Mouse (Mus musculus) thymus, postnatal 14 days (tissue): ENCODE data around the gene Csf3.
"Not testable (repeated sequence)": the region's sequence is repeated elsewhere in the genome, so short reads cannot be mapped to it uniquely, and the experiment has no call there.

Experiments
- DNase-seq: peaks from one replicate; pipeline ENCODE4 v3.0.0; 2021

Csf3 gene

DNA sequence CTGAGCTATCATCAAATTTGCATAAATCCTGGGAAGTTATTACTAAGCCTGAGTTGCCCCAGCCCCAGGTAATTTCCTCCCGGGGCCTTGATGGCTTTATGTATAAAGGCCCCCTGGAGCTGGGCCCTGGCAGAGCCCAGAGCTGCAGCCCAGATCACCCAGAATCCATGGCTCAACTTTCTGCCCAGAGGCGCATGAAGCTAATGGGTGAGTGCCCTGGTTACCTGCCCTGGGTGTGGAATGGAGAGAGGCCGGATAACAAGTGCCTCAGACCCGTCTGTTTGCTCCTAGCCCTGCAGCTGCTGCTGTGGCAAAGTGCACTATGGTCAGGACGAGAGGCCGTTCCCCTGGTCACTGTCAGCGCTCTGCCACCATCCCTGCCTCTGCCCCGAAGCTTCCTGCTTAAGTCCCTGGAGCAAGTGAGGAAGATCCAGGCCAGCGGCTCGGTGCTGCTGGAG lies at the start of gene Csf3:
TSS of gene Csf3 (plus strand) at position 51 of the 458 bp plus-strand sequence.
- no peak for DNase-seq

DNA sequence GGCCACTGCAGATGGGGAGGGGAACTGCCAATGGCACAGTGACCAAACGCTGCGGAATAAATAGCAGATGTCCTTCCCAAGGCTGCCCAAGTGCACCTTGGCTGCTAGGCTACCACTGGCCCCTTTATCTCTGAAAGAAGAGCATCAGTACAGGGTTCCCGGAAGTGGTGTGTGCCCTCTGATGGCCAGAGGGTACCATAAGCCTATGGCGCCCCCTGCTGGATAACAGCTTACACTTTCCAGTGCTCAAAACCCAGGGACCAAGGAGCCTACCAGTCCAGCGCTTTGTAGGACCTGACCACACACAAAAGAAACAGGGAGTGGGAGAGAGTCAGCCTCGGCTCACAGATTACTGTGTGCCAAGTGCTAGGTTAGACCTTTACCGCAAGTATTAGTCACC lies 46.0 kb upstream of the Csf3 start:
- DNase-seq = peak; percentile 65

DNA sequence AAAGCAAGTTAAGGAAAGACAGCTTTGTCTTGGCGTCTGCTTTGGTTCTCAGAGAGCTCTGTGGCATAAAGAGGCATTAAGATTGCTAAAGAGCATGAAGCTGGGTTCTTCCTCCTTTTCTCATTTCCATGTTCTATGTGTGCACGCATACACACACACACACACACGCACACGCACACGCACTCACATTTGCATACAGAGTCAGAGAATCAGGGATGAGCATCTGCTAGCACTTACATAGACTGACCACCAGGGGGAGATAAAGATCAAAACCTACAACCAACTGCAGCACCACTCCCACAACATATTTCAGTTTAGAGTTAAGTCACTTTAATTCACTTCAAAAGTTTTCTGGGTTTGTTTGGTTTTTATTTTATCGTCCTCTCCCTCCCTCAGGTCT lies 40.5 kb upstream of the Csf3 start:
- peak; percentile 52 for DNase-seq

DNA sequence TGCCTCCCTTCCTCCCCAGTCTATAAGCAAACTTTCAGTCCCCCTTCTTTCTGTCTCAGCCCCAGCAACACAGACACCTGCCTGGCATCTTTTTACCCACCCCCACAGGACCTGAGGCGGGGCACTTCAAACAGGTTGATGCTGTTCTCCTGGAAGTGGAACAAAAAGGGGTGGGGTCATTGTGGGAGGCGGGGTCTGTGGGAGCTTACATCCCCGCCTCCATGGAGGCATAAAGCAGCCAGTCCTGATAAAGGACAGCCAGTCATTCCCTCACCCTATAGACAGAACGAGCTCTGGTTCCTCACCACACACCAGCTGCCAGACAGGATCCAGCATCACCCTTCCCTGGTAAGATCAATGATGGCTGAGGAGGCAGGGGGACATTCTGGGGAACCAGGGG lies 37.0 kb upstream of the Csf3 start, which contains the start of gene Gsdma:
TSS of gene Gsdma (plus strand) at position 261 of the 400 bp plus-strand sequence.
- no peak for DNase-seq

DNA sequence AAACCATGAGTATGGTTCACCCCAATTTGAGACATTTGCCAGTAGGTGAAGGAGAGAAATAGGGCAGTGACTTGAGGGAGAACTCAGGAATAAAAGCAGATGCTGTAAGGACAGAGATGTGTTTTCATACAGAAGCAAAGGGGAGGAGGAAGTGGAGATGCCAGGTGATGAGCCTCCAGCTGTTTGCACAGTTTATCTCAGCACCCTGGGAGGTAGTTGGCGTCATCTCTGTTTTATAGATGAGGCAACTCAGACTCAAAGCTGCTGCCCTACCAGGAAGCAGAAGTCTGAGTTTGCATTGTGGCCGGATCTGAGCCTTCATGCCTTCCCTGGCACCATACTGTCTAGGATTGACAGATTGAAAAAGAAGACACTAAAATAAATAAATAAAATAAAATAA lies 32.1 kb upstream of the Csf3 start:
- peak; percentile 31 for DNase-seq

DNA sequence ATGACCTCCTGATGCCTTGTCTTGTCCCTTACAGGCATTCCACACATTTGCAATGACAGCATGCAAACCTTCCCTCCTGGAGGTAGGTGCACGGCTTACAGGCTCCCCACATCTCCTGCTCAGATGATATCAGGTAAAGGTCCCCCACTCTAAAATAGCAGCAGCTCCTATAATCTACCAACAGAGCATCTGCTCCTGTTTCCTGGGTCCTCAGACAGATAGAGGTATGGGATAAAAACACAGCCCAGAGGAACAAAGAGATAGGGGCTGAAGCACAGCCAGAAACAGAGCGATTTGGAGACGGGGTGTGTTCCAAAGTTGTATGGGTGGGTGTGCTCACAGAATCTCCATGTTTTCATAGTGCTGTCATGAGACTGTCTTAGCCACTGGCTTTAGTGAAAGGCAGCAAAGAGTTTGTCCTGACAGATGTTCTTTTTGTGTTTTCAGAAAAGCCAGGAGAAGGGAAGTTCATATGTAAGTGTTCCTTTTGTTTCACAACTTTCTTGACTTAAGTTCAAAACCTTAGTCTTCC lies 29.7 kb upstream of the Csf3 start:
- DNase-seq = no peak

DNA sequence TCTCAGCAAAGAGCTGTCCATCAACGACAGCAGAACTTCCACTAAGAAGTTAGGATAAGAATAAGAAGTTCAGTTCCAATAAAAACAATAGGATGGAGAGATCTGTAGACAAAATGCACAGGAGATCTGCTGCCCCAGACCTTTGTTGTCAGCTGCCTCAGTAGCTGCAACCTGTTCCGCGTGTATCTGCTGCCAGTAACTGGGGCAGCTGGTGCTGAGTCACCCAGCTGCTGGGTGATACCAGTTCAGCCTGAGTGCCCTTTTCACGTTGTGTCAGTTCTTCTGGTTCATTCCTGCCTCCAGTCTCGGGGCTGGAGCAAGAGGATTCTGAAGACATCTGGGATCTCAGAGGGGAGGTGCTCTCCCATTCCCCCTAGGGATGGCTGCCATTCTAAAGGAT lies 29.2 kb upstream of the Csf3 start:
- DNase-seq = no peak

DNA sequence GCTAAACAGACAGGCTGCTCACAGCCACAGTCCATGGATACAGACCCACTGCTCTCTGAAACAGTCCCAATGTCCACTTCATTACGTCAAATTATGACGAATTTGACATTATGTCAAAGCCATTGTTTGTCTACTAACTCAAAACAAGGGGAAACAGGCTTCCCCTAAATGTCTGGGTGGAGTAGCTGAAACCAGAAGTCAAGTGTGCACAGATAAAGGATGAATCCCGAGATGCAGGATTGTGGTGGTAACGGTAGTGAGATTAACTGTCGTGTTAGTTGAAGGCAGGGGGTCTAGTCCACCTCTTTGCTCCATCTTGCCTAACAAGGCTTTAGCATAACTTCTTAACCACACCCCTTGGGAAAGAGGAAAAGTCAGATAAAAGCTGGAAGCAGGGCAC lies 28.6 kb upstream of the Csf3 start:
- no peak for DNase-seq

DNA sequence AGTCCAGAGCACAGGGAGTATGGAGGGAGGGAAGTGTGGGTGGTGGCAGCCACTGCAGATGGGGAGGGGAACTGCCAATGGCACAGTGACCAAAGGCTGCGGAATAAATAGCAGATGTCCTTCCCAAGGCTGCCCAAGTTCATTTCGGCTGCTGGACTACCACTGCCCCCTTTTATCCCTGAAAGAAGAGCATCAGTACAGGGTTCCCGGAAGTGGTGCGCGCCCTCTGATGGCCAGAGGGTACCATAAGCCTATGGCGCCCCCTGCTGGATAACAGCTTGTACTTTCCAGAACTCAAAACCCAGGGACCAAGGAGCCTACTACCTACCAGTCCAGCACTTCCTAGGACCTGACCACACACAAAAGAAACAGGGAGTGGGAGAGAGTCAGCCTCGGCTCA lies 27.9 kb upstream of the Csf3 start:
- peak; percentile 74 for DNase-seq

DNA sequence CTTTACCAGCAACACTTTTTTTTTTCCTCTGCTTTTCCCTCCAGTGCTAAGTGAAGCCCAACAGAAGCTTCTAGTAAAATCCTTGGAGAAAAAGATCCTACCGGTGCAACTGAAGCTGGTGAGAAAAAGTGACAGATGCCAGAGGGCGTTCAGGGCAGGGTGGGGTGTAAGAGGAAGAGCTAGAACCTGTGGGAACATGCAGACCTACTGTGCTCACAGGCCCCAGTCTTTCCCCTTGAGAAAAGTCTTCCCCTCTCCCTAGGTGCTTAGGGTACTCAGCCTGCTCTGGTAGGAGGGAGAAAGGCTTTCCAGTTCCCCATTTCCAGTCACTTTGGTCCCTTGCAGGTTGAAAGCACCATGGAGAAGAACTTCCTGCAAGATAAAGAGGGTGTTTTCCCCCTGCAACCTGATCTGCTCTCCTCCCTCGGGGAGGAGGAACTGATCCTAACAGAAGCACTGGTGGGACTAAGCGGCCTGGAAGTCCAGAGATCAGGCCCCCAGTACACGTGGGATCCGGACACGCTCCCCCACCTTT lies 25.2 kb upstream of the Csf3 start:
- no peak for DNase-seq

DNA sequence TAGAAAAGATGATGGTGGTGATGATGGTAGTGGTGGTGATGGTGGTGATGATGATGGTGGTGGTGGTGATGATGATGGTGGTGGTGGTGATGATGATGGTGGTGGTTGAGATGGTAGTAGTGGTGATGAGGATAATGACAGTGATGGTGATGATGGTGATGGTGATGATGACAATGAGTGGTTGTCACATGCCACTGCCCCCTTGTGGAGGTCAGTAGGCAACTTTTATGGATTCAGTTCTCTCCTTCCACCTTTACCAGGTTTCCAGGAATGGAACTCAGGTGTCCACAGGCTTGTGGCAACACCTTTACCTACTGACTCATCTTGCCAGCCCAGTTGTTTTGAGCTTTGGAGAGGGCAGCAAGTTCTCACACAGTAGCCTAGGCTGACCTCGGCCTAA lies 21.0 kb upstream of the Csf3 start:
- no peak for DNase-seq

DNA sequence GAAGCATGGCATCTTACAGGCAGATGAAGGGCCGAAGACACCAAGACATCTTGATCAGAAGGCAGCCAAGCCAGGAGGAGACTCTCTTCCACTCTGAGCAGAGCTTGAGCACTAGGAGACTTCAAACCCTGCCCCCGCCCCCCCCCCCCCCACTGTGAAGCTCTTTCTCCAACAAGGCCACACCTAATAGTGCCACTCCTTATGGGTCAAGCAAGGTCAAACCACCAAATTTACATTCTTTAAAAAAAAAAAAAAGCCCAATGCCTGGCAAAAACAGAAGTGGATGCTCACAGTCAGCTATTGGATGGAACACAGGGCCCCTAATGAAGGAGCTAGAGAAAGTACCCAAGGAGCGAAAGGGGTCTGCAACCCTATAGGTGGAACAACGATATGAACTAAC lies 20.5 kb upstream of the Csf3 start:
- DNase-seq = not testable (repeated sequence)

DNA sequence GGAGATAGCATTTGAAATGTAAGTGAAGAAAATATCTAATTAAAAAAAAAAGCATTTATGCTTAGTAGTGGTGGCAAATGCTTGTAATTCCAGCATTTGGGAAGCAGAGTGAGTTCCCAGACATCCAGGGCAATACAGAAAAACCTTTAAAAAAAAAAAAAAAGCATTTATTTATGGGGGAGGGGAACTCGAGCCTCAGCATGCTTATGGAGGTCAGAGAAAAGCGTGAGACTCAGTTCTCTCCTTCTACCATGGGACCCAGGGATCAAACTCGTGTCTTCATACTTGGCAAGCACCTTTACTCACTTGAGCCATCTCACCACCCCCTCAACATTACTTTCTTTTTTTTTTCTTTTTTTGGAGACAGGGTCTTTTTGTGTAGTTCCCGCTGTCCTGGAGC lies 19.9 kb upstream of the Csf3 start:
- DNase-seq = no peak

DNA sequence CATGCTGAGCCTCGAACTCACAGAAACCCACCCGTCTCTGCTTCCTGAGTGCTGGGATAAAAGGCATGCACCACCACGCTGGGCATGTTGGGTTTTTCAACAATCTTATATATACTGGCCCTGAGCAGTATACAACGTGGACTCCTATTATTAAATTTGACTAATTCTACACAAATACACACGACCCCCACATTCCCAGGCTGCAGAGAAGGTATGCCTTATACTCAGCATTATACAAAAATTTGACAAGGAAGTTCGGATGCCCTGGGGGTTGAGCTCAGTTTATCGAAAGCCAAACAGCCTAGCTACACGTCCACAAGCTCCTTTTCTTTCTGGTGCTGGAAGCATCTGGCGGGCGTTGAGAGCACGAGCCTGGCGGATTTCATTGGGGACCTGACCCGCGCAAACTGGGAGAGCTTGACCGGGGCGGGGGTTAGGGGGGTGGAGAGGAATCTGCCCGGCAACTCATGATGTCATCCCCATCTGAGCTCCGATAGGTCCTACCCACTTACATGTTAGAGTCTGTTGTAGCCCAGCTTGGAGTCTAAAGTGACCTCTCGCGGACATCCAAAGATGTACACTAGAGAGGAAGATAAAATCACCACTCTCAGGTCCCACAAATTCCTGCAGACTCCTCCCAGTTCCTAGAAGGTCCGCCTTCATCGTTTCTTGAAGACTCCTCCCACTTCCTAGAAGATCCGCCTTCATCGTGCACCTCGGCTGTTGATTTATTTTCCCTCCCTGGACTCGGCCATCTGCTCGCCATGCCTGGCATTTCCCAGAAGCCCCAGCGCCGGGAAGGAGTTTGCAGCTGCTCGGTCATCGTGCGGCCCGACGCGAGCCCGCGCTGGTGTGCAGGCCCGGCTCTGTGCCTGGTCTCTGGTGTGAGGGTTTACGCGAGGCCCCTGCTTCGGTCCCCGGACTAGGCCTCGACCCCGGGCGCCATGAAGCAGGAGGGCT lies 19.0 kb upstream of the Csf3 start, which contains the start of gene Psmd3:
TSS of gene Psmd3 (plus strand) at position 769 of the 960 bp plus-strand sequence.
- peak; percentile 95 for DNase-seq

DNA sequence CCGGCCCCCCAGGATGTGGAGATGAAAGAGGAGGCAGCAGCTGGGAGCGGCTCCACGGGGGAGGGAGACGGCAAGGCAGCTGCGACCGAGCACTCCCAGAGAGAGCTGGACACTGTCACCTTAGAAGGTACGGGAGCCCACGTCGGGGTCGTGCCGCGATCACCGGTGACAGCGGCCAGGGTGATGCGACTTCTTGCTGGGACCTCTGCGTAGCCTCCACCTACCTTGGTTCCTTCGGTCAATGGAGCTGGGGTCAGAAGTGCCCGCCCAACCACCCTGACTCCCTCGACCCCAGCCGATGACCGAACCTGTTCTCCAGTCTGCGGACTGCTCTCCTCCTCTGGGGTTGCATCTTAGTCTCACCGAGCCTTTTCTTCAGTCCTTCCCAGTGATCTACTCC lies 18.3 kb upstream of the Csf3 start:
- no peak for DNase-seq

DNA sequence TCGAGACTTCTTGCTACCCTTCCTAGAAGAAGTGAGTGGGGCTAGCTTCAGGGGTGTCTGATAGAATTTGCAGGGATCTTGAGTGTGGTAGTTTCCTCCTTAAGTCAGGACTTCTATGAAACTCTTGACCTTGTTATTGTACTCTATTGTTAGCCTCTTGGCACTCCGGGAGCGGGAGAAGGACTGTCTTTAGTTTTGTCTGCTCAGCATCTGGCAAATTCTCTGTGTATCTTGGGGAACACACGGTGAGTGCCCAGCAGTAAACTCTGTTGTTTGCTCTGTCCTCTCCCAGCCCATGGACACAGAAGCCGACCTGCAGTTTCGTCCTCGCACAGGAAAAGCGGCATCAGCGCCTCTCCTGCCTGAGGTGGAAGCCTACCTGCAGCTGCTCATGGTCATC lies 15.4 kb upstream of the Csf3 start:
- no peak for DNase-seq

DNA sequence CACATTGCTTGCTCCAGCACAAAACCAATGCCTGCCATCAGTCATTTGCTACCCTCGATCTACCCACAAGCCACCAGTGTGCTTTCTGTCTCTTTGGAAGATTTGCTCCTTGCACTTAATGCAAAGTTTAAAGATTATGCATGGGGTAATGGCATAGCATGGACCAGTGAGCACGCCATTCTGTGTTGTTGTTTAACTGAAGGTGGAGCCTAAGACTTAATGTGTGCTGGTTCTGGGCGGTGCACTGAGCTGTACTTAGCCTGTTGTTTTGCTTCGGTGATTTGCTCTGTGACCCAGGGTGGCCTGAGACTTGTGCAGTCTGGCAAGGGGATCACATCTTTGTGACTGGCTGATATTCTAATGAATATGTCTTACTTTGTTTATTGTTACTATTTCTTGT lies 14.1 kb upstream of the Csf3 start:
- DNase-seq = no peak

DNA sequence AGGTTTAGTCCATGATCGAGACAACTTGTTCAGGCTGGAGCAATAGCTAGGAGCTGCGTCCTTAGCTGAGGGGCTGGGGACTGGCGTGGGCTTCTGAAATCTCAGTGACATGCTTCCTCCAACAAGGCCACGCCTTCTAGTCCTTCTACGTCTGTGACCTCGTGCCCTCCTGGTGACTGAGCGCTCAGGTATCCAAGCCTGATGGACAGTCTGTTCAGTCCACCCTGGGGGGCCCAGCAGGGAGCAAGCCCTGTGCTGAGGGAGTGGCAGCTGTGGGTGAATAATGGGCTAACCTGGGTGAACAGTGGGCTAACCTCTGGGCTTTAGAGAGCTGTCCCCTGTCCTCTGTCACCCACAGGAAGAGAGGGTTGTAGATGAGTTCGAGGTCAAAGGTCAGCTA lies 13.1 kb upstream of the Csf3 start:
- DNase-seq = no peak

DNA sequence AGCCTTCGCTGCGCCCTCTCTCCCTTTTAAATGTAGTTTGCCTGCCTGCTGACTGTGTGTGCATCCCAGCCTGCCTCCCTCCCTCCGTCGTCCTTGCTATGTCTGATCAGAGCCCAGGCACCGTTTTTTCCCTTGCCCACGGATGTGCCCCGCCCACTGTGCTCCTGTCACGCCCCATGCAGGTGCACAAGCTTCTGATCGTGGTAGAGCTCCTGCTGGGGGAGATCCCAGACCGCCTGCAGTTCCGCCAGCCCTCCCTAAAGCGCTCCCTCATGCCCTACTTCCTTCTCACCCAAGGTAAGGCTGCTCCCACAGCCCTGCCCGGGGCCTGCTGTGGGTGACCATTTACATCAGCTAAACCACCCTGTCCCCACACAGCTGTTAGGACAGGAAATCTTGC lies 7.9 kb upstream of the Csf3 start:
- DNase-seq = peak; percentile 90

DNA sequence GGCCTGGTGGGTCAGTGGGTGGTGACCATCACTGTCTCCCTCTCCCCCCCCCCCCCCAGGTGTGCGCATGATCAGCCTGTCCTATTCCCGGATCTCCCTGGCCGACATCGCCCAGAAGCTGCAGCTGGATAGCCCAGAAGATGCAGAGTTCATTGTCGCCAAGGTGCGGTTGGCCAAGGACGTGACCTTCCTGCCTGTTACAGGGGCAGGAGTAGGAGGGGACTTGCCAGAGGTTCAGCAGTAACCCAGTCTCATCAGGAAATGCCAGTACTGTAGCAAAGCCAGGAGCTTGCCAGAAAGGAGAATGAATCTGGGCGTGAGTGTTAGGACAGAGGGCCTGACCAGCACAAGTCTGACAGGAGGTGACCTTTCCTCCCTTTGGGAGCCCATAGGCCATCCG lies 7.3 kb upstream of the Csf3 start:
- no peak for DNase-seq

DNA sequence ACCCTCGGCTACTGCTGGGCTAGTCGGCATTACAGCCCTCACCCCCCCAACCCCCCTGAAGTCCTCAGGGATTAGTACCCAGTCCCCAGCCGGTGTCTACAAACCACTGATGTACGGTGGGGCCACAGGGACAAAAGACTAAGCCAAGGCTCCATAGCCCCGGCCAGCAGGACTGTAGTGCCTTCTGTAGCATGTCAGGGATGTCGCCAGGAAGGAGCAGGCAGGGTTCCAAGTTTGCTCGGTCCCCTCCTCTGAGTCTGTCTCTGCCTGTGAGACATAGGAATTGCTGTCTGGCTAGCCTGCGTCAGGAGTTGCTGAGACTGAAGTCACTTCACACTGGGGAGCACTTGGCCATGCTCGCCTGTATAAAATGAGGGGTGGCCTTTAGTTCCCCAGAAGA lies 6.8 kb upstream of the Csf3 start:
- no peak for DNase-seq

DNA sequence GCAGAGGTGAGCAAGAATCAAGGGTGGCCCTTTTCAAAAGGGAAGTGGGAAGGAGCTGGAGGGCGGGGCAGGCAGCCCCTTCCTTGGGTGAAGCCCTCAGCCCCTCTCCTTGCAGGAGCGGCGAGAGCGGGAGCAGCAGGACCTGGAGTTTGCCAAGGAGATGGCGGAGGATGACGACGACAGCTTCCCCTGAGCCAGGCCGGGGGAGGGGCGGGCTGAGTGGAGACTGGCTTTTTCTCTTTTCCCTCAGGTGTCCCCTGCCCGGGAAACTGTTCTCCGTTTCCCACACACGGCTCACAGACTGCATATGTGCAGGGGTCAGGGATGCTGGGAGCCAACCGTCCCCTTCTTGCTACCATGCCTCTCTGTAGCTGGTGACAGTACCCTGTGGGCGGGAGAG lies 5.7 kb upstream of the Csf3 start:
- no peak for DNase-seq

DNA sequence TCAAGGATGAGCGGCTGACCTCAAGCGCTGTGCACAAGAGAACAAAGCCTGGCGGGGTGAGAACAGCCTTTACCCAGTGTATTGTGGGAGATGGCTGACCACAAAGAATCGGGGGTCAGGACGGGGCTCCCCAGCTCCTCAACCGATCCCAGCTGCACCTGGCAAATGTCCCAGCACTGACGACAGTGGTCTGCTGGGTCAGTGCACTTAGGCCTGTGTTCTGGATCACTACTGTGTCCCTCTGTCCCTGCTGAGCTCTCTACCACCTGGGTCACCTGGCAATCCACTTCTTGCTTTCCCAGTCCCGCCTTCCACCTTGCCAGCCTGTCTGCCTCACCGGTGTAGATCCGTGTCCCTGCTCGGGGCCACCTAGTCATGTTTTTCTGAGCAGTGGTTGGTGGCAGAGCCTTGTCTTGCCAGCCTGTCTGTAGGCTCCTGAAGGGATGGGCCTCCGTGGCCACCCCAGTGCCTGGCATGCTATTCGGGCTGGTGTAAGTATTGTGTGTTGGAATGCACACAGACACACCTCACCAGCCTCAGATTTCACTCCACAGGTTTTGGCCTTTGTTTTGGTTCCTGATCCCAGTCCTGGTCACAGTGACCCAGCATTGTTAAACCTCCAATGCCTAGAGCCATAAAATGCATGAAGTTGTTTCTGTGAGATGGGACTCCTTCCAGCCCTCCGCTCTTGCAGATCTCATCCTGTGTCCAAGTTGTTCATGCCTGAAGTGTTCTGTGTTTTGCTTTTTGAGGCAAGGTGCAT lies 4.4 kb upstream of the Csf3 start:
- DNase-seq = no peak
